Mouse (Mus musculus): ENCODE results near the gene Negr1. TPM values are rescaled to one million over a fixed set of nuclear protein-coding genes. Genes with fewer than 3 reads are reported as not detected.

The Negr1 gene
- polyA plus RNA-seq, 1 experiment from 2014 or later: 5.3 TPM

DNA sequence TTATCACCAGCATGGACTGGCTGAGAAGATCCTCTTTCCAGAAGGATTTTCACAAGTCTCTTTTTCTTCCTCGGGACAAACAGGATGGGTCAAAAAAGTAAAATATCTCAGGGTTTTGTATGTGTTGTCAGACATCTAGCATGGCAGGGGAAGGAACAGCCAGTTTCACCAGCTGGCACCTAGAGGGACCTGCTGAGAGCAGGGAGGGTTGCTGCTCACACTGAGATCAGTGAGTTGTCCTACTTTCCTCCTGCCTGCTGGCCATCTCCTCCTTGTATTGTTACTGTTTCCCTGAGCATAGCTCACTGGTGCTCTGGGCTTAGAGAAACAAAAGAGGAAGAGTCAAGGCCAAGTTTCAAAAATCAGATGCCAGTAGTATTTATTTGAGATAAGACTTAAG is 523.6 kb downstream of the Negr1 start:
- ATAC-seq (replicated peaks; ENCODE audit: low FRiP score): no peak
- H3K27me3 ChIP-seq (ENCODE audit: control insufficient read depth, insufficient read depth, low read length): no peaks in the 10 kb centered on the region
- no peak overlapping the region for H3K4me2 ChIP-seq (ENCODE audit: low read depth, low read length, severe bottlenecking)
- H3K9ac ChIP-seq (ENCODE audit: low read length): no peak overlapping the region
- H3K27ac ChIP-seq (ENCODE audit: low read depth, low read length): no peak overlapping the region
- DNase-seq (ENCODE audit: low spot score): no peak
- H3K9me3 ChIP-seq (ENCODE audit: control insufficient read depth, low read length): no peaks in the 10 kb centered on the region
- no peaks in the 10 kb centered on the region for H3K36me3 ChIP-seq (ENCODE audit: control insufficient read depth, insufficient read depth, low read length)
- H3K4me1 ChIP-seq (replicated peaks; ENCODE audit: control insufficient read depth, insufficient read depth, low read length): no peaks in the 10 kb centered on the region
- H3K4me3 ChIP-seq (ENCODE audit: low read depth, low read length): no peak overlapping the region
- 84% methylated on average over 1 of the region's 1 CpGs for WGBS

DNA sequence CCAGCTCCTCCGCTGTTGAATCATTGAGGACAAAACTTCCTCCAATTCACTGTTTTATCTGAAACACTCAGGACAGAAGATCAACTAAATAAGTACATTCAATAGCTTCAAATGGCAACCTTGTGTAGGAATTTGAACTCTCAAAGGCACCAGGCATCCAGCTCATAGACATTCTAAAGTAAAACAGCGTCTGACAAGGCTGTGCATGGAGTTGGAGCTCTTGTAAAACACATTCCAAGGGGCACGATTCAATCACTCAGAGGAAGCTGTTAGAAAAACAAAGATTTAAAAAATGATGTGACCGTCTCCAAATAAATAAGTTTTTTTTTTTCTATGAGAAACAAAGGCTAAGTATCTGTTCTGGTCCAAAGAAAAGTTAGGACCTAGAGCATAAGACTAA is 528.5 kb downstream of the Negr1 start:
- WGBS: 77% methylated on average over 4 of the region's 4 CpGs
- Histone ChIP-seq H3K9me3 (ENCODE audit: control insufficient read depth, low read length) (no peaks in the 10 kb centered on the region), H3K4me3 (ENCODE audit: low read depth, low read length) (no peak overlapping the region), H3K27ac (ENCODE audit: low read depth, low read length) (no peak overlapping the region), H3K9ac (ENCODE audit: low read length) (no peak overlapping the region), H3K4me2 (ENCODE audit: low read depth, low read length, severe bottlenecking) (no peak overlapping the region), H3K36me3 (ENCODE audit: control insufficient read depth, insufficient read depth, low read length) (no peaks in the 10 kb centered on the region), H3K27me3 (ENCODE audit: control insufficient read depth, insufficient read depth, low read length) (no peaks in the 10 kb centered on the region), H3K4me1 (replicated peaks; ENCODE audit: control insufficient read depth, insufficient read depth, low read length) (no peaks in the 10 kb centered on the region)
- DNase-seq (ENCODE audit: low spot score): no peak
- no peak for ATAC-seq (replicated peaks; ENCODE audit: low FRiP score)

DNA sequence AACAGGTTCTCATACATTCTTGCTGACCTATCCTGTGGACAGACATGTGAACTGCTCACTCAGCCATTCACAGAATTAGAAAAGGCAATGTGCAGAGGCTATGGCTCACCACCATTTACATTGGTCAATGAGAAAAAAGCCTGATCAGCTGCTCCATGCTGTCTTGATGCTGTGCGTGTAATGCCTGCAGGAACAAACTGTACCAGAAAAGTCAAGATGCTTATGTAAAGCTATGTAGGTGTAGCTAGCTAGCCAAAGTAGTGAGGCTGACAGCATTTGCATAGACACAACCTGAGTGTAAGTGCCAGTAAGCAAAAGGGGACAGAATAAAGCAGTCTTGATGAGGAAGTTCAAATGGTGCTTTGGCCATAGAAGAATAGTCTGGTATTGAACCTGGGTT is 534.7 kb downstream of the Negr1 start:
- H3K4me1 ChIP-seq (replicated peaks; ENCODE audit: control insufficient read depth, insufficient read depth, low read length): no peaks in the 10 kb centered on the region
- H3K4me2 ChIP-seq (ENCODE audit: low read depth, low read length, severe bottlenecking): no peak overlapping the region
- no peaks in the 10 kb centered on the region for H3K27me3 ChIP-seq (ENCODE audit: control insufficient read depth, insufficient read depth, low read length)
- no peaks in the 10 kb centered on the region for H3K36me3 ChIP-seq (ENCODE audit: control insufficient read depth, insufficient read depth, low read length)
- ATAC-seq (replicated peaks; ENCODE audit: low FRiP score) (no peak), DNase-seq (ENCODE audit: low spot score) (no peak)
- H3K9me3 ChIP-seq (ENCODE audit: control insufficient read depth, low read length): no peaks in the 10 kb centered on the region
- no peak overlapping the region for H3K4me3 ChIP-seq (ENCODE audit: low read depth, low read length)
- 95% methylated on average over 1 of the region's 1 CpGs for WGBS
- H3K9ac ChIP-seq (ENCODE audit: low read length): no peak overlapping the region
- no peak overlapping the region for H3K27ac ChIP-seq (ENCODE audit: low read depth, low read length)

DNA sequence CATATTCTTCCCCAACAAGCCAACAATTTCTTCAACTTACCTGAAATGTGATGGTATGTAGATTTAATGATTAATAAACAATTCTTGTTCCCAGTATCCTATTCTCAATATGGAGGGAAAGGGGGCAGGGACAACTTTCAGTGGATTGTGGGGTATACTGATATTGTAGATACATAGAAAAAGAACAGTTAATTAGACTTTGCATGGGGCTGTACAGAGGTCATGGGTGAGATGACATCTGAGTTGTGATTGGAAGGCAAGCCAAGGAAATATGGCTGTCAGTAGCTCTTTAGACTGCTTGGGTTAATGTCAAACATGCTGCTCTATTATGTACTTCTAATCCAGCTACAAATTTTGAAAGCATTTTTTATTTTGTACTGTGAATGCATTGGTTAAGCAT is 535.9 kb downstream of the Negr1 start:
- no peaks in the 10 kb centered on the region for H3K27me3 ChIP-seq (ENCODE audit: control insufficient read depth, insufficient read depth, low read length)
- H3K4me1 ChIP-seq (replicated peaks; ENCODE audit: control insufficient read depth, insufficient read depth, low read length): no peaks in the 10 kb centered on the region
- no peak for ATAC-seq (replicated peaks; ENCODE audit: low FRiP score)
- H3K4me3 ChIP-seq (ENCODE audit: low read depth, low read length): no peak overlapping the region
- no peaks in the 10 kb centered on the region for H3K36me3 ChIP-seq (ENCODE audit: control insufficient read depth, insufficient read depth, low read length)
- H3K9me3 ChIP-seq (ENCODE audit: control insufficient read depth, low read length): no peaks in the 10 kb centered on the region
- H3K9ac ChIP-seq (ENCODE audit: low read length): no peak overlapping the region
- no peak for DNase-seq (ENCODE audit: low spot score)
- H3K4me2 ChIP-seq (ENCODE audit: low read depth, low read length, severe bottlenecking): no peak overlapping the region
- no peak overlapping the region for H3K27ac ChIP-seq (ENCODE audit: low read depth, low read length)

DNA sequence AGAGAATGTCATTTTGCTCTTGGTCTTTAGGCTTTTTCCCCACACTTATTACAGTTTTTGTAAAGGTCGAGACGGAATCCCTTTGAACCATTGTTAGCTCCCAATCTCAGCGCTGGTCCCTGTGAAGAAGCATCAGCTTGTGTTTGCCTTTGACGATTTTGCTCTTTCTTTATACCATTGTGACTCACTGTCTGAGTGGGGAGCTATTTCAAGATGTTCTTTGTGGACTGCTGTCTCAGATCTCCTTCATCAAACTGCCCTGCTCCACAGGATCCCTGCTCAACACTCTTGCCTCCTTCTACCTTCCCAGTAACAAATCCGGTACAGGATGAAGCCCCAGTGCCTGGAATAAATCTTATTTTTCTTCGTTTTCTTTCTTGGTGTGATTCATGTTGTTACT is 536.8 kb downstream of the Negr1 start:
- no peaks in the 10 kb centered on the region for H3K9me3 ChIP-seq (ENCODE audit: control insufficient read depth, low read length)
- DNase-seq (ENCODE audit: low spot score) (no peak), ATAC-seq (replicated peaks; ENCODE audit: low FRiP score) (no peak)
- H3K36me3 ChIP-seq (ENCODE audit: control insufficient read depth, insufficient read depth, low read length): no peaks in the 10 kb centered on the region
- no peak overlapping the region for H3K27ac ChIP-seq (ENCODE audit: low read depth, low read length)
- no peaks in the 10 kb centered on the region for H3K4me1 ChIP-seq (replicated peaks; ENCODE audit: control insufficient read depth, insufficient read depth, low read length)
- H3K9ac ChIP-seq (ENCODE audit: low read length): no peak overlapping the region
- no peak overlapping the region for H3K4me2 ChIP-seq (ENCODE audit: low read depth, low read length, severe bottlenecking)
- 48% methylated on average over 6 of the region's 6 CpGs for WGBS
- no peak overlapping the region for H3K4me3 ChIP-seq (ENCODE audit: low read depth, low read length)
- H3K27me3 ChIP-seq (ENCODE audit: control insufficient read depth, insufficient read depth, low read length): no peaks in the 10 kb centered on the region

DNA sequence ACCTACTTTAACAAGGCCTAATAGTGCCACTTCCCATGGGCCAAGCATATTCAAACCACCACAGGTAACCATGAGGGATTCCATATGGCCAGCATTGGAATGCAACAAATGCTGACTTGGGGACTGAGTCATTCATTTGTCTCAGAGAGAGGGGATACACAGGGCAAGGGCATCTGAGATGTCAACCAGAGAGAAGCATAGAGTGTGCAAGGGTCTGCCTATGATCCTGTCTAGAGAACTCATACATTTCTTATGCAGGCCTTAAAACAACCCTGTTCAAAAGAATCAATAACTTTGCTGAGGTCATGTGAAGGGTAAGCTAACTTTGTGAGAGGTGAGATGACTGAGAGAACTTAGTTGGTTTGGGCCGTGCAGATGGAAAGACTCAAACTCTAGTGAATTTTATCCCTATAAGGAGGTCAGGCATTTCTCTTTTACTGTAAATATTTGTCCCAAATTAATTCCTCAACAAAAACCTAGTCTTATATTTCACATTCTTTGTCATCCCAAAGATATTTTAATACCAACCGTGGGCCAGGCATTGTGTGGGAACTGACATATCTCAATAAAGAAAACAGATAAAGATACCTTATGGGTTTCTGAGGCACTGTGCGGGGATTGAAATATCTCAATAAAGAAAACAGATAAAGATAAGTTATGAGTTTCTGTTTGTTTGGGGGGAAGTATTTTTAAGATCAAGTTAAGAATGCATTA is 543.4 kb downstream of the Negr1 start:
- Histone ChIP-seq H3K4me2 (ENCODE audit: low read depth, low read length, severe bottlenecking) (no peak overlapping the region), H3K9me3 (ENCODE audit: control insufficient read depth, low read length) (no peaks in the 10 kb centered on the region), H3K4me3 (ENCODE audit: low read depth, low read length) (no peak overlapping the region), H3K36me3 (ENCODE audit: control insufficient read depth, insufficient read depth, low read length) (no peaks in the 10 kb centered on the region), H3K9ac (ENCODE audit: low read length) (no peak overlapping the region), H3K27me3 (ENCODE audit: control insufficient read depth, insufficient read depth, low read length) (no peaks in the 10 kb centered on the region), H3K27ac (ENCODE audit: low read depth, low read length) (no peak overlapping the region), H3K4me1 (replicated peaks; ENCODE audit: control insufficient read depth, insufficient read depth, low read length) (no peaks in the 10 kb centered on the region)
- 86% methylated on average over 3 of the region's 3 CpGs for WGBS
- no peak for DNase-seq (ENCODE audit: low spot score)
- ATAC-seq (replicated peaks; ENCODE audit: low FRiP score): no peak

DNA sequence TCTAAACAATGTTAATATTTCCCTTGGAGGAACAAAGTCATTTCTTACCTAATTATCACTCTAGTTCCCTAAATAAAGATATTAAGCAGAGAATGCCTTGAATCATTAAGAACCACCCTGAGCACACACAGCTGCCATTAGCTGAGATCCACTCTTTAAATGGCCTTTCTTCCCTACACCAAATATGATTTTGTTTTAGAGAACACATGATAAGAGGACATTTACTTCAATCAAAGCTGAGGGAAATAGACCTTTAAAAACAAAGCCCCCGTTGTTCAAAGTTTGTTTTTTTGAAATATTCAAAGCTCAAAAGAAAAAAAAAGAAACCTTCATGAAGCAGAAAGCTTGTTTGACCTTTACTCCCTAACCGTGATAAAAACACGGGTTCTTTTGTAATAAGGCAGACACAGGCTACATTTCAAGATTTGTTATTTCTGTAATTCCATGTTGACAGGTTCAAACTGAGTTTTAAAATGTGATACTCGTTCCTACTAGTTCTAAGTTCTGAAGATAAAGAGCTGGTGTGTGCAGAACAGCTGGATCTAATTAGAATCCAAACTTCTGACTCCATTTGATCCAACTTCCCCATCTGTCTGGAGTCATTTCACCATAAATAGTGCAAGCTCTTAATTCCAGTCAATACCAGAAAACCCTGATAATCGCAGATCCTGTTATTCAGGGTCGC is 544.1 kb downstream of the Negr1 start:
- Histone ChIP-seq H3K27me3 (ENCODE audit: control insufficient read depth, insufficient read depth, low read length) (no peaks in the 10 kb centered on the region), H3K9ac (ENCODE audit: low read length) (no peak overlapping the region), H3K4me2 (ENCODE audit: low read depth, low read length, severe bottlenecking) (no peak overlapping the region), H3K4me1 (replicated peaks; ENCODE audit: control insufficient read depth, insufficient read depth, low read length) (no peaks in the 10 kb centered on the region), H3K36me3 (ENCODE audit: control insufficient read depth, insufficient read depth, low read length) (no peaks in the 10 kb centered on the region), H3K4me3 (ENCODE audit: low read depth, low read length) (no peak overlapping the region), H3K27ac (ENCODE audit: low read depth, low read length) (no peak overlapping the region), H3K9me3 (ENCODE audit: control insufficient read depth, low read length) (no peaks in the 10 kb centered on the region)
- no peak for DNase-seq (ENCODE audit: low spot score)
- 78% methylated on average over 6 of the region's 6 CpGs for WGBS
- ATAC-seq (replicated peaks; ENCODE audit: low FRiP score): no peak

DNA sequence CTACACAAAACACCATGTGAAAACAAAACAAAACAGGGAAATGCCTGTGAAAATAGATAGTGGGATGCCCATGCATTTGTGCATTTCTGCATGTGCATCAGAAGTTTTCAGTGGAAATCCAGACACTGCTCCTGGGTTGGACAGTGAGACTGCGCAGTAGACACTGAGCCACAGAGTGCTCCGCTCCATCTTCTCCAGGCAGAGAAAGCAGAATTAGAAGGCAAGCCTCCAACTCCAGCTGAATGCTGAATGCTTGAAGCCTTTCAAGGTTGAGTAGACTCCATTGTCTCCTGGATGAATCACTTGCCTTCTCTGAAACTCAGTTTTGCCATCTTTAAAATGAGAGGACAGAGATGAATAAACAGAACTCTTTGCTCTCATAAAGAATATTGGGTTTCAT is 546.6 kb downstream of the Negr1 start:
- WGBS: 75% methylated on average over 2 of the region's 2 CpGs
- no peak overlapping the region for H3K27ac ChIP-seq (ENCODE audit: low read depth, low read length)

DNA sequence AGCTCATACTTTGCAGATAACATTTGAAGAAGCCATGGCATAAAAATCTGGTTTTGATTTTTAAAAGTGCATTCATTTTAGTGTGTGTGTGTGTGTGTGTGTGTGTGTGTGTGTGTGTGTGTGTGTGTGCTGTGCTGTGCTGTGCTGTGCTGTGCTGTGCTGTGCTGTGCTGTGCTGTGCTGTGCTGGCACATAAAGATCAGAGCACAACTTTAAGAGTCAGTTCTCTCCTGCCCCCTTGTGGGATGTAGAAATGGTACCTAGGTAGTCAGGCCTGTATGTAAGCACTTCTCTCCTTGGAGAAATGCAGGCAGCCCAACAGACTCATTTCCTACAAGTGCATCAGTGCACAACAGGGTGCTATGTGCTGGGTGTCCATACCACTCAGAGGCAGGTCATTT is 547.7 kb downstream of the Negr1 start:
- ATAC-seq (replicated peaks; ENCODE audit: low FRiP score): peak; percentile 86; the same call in 1 of the 2 replicates
- Histone ChIP-seq H3K27me3 (ENCODE audit: control insufficient read depth, insufficient read depth, low read length) (no peaks in the 10 kb centered on the region), H3K36me3 (ENCODE audit: control insufficient read depth, insufficient read depth, low read length) (no peaks in the 10 kb centered on the region), H3K4me2 (ENCODE audit: low read depth, low read length, severe bottlenecking) (no peak overlapping the region), H3K9me3 (ENCODE audit: control insufficient read depth, low read length) (no peaks in the 10 kb centered on the region), H3K9ac (ENCODE audit: low read length) (no peak overlapping the region), H3K4me3 (ENCODE audit: low read depth, low read length) (no peak overlapping the region), H3K27ac (ENCODE audit: low read depth, low read length) (no peak overlapping the region), H3K4me1 (replicated peaks; ENCODE audit: control insufficient read depth, insufficient read depth, low read length) (no peaks in the 10 kb centered on the region)
- DNase-seq (ENCODE audit: low spot score): peak; percentile 55

More for the DNA sequence above, 546.6 kb downstream of the Negr1 start:
- Histone ChIP-seq H3K36me3 (ENCODE audit: control insufficient read depth, insufficient read depth, low read length) (no peaks in the 10 kb centered on the region), H3K9me3 (ENCODE audit: control insufficient read depth, low read length) (no peaks in the 10 kb centered on the region), H3K9ac (ENCODE audit: low read length) (no peak overlapping the region), H3K27me3 (ENCODE audit: control insufficient read depth, insufficient read depth, low read length) (no peaks in the 10 kb centered on the region), H3K4me3 (ENCODE audit: low read depth, low read length) (no peak overlapping the region), H3K4me1 (replicated peaks; ENCODE audit: control insufficient read depth, insufficient read depth, low read length) (no peaks in the 10 kb centered on the region), H3K4me2 (ENCODE audit: low read depth, low read length, severe bottlenecking) (no peak overlapping the region)
- no peak for ATAC-seq (replicated peaks; ENCODE audit: low FRiP score)
- no peak for DNase-seq (ENCODE audit: low spot score)
